Mouse (Mus musculus) left cerebral cortex, postnatal 25 days (tissue): ENCODE measurements at regions not wholly inside any gene's neighbourhood (a gene's known extent, or its start where the extent isn't known, plus 50 kb on each side); places are given as distances from the start of the nearest gene placed in this dataset.

Experiments used
- DNase-seq, 2 experiments: peaks; one replicate each; pipeline ENCODE4 v3.0.0; 2022; ENCODE audit warnings: low spot score in 2 of 2, mixed read lengths in 1 of 2
- intact Hi-C: fragments of 180-260 bp; cut with DNase I; formaldehyde crosslinking; loops from one replicate; pipeline ENCODE4 v1.15.1; 2025

DNA sequence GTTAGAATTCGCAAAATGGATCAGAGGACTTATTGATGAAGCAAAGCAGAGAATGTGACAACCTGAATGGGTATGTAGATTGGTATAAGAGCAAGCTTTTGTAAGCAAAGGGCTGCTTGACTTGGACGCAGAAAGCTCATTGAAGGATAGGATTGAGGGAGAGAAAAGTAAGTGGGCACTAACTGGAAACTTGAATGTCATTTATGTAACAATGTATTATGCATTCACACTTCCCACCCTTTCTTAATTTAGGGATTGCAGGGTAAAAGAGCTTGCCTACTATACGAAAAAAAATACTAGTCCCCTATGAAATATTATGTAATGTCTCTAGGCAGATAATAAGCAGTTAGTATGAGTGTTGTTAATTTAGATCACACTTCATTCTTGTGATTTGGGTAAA is 713.4 kb downstream of the Slitrk5 start:
- intact Hi-C loops, result loop anchor here (10.0 kb wide), 2 partner anchors 504 to 714 kb away; partner anchors contain the start of gene Slitrk5
- DNase-seq, result peak in 1 of 2 experiments; percentile 63
